Mouse (Mus musculus) monocyte, adult 5-6 weeks (primary cell): Measurements from ENCODE around the gene March8. TPM values are rescaled to one million over a fixed set of nuclear protein-coding genes. Genes with fewer than 3 reads are reported as not detected.

Experiments
- ATAC-seq: fragments of 153-309, 156-312 bp; replicated peaks from 2 replicates; pipeline ENCODE4 v1.8.0; 2017; ENCODE audit warnings: mild to moderate bottlenecking; ENCODE audit not compliant: low TSS enrichment, insufficient number of reproducible peaks, severe bottlenecking, poor library complexity, low FRiP score
- total RNA-seq: library from RNA; stranded (forward); fragments of 200-1000, 200-491, 200-594 nt; gene quantifications from 3 replicates; pipeline ENCODE4 v1.2.3, GENCODE M21; 2017

The March8 gene
- total RNA-seq, 1 experiment from 2014 or later: 13.8 TPM

DNA sequence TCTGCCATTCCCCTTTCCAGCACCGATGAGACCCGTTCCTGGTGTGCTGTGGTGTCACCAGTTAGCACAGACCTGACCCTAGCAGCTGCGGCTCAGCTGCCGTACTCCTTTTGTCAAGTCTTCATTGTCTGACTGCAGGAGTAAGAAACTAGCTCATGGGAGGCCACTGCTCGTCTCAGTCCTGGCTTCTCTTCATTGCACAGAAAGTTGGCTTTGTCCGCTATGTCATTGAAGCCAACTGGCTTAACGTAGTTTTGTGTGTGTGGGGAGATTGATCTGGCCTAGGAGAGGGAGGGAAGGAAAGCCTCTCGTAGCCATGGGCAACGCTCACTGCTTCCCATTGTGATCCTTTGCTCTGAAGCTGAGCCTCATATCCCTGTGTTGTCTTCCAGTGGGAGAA, 67.4 kb downstream of the March8 start:
- ATAC-seq: no peak

DNA sequence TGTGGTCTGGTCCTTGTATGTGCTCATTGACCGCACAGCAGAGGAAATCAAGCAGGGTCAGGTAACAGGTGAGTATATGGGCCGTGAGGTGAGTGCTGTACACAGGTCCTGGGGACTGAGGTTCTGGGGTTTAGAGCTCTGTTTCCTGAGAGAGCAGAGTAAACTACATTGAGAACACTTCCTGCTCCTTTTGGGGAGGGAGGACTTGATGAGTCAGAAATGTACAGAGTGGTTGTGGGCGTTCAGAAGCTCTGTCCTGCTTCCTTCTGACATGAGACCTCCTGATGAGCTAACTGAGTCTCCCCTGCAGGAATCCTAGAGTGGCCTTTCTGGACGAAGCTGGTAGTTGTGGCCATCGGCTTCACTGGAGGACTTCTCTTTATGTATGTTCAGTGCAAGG, 67.9 kb downstream of the March8 start:
- no peak for ATAC-seq

DNA sequence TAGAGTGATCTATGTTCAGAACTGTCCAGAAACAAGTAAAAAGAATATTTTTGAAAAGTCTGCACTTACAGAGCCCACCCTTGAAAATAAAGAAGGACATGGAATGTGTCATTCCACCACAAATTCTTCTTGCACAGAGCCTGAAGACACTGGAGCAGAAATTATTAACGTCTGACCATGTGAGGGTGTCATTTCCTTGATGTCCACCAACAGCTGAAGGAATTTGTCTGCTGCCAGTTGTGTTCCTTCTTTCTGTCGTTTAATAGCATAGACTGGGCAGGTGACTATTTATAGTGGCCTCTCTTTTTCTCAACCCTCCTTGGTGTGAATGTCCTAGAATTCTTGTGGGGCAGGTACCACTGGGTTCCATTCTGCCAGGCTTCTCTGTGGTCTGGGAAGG, 68.3 kb downstream of the March8 start:
- ATAC-seq: no peak

DNA sequence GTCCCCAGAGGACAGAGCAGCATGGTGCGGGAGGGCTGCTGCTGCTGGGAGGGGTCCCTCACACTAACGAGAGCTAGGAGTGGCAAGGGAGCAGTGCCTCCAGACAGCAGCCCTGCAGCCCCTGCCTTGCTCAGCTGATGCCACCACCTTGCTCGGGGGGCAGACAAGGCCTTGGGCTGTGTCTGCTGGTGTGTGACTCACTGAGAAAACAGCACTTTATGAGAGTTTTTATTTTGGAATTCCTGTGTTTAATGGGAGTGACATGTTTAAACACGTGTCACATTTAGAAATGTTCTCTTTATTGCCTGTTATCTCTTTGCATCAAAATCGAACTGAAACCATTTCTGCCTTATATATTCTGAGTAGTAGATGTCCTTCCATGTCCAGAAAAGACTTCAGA, 68.9 kb downstream of the March8 start:
- no peak for ATAC-seq

DNA sequence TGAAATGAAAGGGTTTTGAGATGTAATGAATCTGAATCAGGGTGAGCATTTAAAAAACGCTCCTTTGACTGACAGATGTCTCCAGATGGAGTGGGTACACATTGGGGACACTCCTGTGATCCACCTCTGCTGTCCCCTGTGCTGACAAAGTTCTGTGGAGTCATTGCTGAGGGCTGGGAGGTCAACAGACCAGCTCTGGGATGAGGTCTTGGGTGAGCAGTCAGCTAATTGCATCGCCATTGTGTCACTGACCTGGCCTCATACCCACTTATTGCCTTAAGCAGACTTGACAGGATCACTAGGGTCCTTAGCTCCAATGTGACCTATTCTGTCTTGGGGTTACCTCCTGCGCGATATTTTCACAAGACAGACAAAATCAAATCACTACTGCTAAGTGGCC, 69.4 kb downstream of the March8 start:
- ATAC-seq: no peak

DNA sequence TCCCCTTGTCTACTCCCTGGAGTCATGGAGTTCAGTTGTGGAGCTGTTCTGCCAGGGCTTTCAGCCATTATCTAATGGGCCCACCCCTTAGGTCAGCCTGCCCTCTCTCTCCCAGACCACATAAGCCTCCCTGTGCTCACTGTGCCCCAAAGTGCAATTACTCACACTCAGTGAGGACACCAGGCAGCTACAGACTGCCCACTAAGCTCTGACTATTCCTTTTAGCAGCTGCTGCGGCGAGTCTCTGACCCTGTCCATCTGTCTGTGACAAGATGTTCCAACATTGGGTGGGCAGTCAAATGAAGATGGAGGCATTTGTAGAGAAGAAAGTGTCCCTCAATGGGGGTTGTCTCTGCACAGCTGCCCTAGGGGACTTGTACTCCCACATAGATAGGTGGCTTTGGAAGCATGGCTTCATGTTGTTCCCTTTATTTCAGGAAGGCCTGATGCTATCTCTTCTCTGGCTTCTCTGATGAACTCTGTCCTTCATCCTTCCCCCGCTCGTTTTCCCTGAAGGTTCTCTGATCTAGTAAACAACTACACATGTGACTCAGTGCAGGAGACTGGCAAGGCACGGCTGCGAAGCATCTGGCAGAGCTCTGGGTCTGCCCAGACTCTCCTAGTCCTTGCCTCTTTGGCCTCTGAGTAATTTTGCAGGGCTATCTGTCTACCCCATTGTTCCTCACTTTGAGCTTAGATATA, 70.3 kb downstream of the March8 start:
- ATAC-seq: no peak

DNA sequence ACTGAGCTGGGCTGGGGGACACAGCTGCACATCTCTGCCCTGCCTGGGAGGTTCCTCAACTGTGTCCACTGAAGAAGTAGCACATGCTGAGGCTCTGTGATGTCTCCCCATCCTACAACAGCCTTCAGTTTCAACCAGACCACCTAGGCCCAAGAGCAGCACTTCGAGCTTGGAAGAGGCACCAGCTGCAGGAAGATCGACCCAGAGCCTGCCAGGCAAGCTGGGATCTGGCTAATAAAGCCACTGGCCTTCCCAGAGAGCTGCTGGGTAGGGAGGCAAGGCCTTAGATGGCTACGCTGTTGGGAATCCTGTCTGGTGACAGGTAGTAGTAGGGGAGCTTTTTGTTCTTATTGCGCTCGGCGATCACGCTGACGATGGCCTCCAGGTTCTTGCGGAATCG, 72.6 kb downstream of the March8 start:
- no peak for ATAC-seq

DNA sequence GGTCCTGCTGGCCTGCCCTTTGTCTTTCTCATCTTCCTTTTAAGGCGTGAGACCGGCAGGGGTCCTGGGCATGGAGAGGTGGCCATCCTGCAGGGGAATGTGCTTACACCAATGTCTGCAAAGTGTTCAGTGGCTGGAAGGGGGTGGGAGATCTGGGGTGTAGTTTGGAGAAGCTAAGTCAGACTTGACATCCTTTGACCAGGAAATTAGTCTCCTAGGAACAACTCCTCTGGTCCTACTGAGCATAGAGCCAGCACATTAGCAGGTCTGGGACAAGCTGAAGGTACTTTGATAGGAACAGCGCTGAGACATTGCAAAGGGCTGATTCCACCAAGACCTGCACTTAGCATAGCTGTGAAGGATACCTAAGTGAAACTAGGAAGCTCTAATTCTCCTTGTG, 73.9 kb downstream of the March8 start:
- ATAC-seq: no peak

DNA sequence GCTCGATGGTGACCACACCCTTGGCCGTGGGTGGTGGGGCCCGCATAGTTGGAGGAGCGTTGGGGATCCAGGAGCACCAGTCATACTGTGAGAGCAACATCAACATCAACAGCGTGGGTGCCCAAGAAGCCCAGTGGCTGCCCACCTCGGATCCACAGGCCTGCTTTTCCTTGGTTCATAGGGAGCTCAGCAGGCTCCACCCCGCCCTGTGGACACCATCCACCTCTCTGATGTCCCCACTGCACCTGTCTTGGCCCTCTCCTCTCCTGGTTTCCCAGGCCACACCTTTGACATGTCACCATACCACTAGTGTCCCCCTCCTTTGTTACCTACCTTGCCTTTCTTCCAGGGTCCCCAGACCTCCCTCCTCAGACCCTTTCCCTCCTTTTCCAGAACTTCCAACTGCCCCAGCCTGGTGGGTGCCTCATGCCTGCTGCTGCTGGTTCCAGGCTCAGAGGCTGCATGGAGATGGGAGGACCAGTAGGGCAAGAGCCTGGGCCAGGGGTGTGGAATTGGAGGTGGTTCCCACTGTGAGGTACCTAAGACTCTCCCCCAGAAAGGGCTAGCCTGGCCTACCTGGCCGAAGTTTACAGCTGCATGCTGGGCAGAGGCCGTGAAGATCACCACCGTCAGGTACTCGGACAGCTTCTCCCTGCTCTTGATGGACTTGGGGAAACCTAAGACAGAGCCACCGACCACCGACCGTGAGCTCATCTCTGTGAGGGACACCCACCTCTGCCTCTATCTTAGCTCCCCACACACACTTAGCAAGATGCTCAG, 74.9 kb downstream of the March8 start:
- no peak for ATAC-seq

DNA sequence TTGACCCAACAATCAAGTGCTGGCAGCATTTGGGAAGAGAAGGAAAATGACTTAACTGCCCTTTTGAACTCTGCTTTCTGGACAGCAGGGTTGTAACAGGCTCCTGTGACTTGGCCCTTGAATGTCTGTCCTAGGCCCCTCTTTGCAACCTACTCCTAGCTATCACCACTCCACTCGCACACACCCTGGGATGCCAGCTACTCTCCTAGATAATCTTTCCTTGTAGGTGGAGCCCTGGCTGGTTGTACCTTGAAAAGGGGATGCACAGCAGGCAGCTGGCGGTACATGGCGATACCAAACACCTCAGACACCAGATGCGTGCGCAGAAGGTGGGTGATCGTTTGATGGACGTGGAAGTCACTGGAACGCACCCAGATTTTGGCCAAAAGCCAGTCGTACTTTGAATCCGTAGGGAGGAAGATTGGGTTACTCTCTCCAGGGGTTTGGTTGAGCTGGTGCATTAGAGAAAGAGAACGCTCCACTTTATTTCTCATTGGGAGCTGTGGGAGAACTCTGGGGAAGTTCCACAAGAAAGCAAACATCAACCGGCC, 77.4 kb downstream of the March8 start:
- no peak for ATAC-seq

DNA sequence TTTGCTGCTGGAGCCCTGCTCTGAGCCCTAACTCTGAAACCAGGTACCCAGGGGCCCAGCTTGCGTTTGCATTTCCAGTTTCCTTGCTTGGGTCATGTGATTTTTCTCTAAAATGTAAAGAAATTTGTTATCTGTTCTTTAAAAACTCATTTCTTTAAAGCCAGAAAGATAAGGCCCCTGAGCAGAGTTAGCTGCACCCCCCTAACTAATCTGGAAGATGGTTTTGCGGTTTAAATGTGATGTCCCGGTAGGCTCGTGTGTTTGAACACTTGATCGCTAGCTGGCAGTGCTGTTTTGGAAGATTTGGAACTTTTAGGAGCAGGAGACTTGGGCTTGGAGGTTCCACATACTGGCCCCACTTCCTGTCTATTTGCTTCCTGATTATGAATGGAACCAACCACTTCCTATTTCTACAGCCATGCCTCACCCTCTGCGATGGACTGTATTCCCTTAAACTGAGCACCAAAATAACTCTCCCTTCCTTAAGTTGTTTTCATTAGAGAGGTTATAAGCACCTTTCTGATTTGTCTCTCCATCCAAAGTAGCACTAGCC, 78.3 kb downstream of the March8 start:
- no peak for ATAC-seq

DNA sequence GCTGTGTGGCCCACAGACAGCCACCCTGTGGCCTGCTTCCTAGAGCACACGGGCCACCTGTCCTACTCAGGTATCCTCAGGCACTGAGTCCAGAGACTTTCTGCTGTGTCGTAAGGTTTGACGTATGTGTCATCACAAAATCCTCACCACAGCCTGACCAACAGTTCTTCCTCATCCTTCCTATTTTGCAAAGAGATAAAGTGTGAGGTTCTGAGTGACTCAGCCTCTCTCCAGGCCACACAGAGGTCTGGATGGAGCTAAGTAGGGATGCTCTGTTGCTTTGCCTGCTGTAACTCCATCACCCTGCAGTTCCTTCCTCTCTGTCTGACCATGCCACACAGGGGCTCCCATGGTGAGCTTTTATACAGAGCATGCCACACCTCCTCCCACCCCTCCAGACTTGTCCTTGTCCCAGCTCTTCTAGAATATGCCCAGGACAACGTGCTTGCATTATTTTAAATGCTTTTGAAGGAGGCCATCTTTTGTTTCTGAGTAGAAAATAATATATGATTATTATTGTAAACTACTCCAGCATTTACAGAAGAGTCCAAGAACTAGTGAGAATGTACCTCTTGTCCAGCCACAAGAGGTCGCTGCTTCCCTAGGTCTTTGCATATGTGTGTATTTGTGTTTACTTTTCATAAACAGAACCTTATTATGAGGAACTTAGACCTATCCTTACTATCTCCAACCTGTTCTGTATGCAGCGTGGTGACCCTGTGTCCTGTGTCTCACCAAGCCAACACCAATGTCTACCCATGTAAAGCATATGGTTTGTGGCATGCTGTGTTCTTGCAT, 79.9 kb downstream of the March8 start:
- peak; percentile 25; the same call in 1 of the 2 replicates for ATAC-seq

DNA sequence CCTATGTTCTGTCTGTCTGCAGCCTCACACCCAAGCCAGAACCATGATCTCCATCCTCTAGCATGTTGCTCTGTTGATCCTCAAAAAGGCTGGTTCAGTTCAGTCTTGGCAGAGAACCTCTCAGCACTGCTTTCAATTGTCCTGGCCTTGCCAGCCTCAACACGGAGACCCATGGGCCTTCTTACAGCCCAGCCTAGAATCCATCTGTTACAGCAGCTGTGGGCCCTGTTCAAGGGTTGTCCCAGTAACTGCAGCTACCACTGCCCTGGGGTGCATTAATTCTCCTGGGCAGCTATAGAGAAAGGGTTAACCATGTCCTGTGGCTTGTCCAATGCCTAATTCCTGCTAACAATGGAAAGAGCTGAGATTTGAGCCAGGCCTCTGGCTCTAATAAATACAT, 80.7 kb downstream of the March8 start:
- no peak for ATAC-seq

DNA sequence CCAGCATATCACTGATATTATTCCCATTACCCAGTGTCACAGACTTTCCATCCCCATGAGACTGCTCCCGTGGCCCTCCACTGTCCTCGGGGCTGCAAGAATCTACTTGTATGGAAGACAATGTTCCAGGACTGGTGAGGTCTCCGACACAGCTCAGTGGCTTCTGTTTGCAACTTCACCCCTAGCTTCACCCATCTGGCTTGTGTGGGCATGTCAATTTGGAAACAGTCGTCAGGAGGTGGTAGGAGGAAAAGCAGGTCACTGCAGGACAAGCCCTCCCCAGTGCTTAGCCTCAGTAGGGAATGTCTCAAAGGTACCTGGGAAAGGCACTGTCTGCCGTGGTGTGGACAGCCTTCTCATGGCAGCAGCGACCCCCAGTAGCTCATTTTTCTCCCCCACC, 81.9 kb downstream of the March8 start:
- no peak for ATAC-seq

DNA sequence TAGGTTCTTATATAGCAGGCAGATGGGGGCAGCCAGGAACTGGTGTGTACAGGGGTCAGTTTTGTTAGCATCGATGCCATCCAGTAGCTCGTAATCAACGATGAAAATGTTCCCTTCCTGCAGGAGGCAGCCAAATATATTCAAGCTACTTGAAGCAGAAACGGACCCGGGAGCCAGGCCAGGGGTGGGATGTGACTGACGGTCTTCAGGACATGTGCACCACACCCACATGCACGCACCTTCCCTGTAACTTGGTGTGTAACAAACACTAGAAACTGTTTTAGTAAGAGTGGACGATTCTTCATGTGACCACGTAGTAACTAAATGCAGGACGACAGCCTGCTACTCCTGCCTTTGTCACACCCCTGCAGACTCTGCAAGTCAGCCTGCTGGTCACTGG, 82.4 kb downstream of the March8 start:
- ATAC-seq: no peak

DNA sequence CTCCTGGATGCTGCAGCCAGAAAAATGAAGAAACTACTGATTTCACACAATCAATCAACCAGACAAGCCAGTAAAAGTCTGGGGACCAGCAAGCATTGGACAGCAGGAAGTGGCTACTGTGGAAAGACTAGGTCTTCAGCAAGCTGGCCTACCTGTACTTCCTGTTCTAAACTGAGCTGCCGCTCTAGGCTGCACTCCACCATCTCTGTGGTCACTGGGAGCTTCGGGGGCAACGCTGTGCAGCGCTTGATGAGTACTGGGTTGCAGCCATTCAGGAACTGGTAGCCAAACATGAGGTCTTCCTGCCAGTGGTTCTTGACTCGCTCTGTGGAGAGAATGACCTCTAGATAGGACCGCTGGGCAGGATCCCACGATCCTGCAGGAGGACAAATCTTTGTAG, 85.2 kb downstream of the March8 start:
- no peak for ATAC-seq

DNA sequence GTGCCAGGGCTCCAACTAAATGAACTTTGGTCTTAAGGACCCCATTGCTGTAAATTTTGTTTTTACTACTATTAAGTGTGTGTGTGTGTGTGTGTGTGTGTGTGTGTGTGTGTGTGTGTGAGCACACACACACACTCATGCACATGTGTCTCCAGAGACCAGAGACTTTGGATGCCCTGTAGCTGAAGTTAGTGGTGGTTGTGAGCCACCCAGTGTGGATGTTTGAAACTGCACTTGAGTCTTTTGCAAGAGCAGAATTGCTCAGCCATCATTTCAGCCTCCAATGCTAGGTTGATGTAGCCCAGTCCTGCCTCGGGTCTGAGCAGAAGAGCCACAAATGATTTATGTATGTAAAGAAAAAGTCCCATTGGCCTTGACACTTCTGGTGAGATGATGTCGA, 85.8 kb downstream of the March8 start:
- no peak for ATAC-seq

DNA sequence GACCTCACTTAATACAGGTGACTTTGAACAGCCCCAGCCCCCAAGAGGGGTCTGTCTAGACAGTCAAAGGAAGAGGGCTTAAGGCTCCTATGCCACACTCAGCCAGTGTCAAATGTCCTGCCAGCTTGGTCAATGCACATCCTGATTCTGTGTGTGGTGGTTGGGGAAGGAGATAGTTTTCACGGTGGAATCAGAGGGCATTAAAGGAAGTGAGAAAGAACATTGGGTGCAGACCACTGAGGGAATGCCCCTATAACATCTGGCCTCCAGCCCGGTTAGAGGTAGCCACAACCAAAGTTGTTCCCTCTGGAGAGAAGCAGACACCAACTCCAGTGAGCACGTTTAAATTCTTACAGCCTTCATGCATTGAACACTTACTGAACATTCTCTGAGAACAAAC, 89.7 kb downstream of the March8 start:
- no peak for ATAC-seq

DNA sequence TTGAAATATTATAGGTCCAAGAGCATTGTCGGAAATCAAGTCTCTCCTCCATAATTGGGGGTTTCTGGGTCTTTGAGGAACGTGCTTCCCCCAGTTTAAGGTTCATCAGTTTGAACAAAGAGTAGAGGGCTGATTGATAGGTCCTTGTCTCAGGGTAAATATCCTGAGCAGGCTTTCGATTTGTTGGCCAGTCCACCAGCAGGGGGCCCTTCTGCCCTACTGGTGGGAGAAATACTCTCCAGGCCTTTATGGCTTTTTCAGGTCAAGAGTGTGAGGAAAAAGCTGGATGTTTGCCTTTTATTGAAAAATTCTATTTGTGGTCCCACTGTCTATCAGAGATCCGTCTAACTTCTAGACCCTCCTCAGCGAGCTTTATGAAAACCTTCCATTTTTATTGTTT, 90.5 kb downstream of the March8 start:
- 0 out of 2 replicates have a peak, but pooled peaks have one; percentile 43 for ATAC-seq
